Mouse (Mus musculus) gastrocnemius, postnatal 10 days (tissue): ENCODE data around the gene Cdk17. TPM values are rescaled to one million over a fixed set of nuclear protein-coding genes. Genes with fewer than 3 reads are reported as not detected.

Experiments
- DNase-seq: peaks from one replicate; pipeline ENCODE4 v3.0.0; 2021; ENCODE audit warnings: mixed read lengths
- total RNA-seq, 2 experiments: library from RNA; stranded (reverse); gene quantifications; 2 replicates each; pipeline ENCODE4 v1.2.3; 2021

The Cdk17 gene
- total RNA-seq, 2 experiments from 2014 or later, result 18.6 to 22.6 TPM

DNA sequence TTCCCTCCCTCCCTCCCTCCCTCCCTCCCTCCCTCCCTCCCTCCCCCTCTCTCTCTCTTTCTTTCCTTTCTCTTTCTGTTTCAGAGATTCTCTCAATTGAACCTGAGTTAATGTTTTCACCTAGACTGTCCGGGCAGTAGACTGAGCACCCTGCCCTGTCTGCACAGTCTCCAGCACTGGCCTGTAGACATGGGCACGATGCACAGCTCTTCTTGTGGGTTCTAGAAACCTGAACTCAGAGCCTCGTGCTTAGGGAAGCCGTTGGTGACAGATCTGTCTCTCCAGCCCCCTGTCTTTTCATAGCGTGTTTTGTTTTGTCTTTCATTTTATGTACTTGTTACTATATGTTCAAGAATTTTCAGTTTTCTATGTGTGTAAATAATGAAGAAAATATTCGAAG is 6.6 kb downstream of the Cdk17 start:
- DNase-seq, result no peak

DNA sequence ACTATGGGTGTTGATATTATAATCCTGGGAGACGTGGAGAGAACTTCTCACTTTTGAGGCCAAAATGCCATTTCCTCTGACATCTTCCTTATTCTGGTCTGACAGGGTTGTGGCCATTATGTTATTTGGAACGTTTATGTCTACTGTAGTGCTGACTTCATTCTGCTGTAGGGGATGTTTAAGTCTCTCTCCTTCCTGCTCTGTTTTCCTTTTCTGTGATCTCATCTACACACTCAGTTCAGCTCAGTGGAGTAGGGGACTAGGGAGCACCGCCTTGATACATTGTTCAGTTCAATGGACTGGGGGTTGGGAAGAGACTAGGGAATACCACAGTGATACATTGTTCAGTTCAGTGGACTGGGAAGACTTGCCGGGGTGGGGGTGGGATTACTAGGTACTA is 7.4 kb downstream of the Cdk17 start:
- DNase-seq, result no peak

DNA sequence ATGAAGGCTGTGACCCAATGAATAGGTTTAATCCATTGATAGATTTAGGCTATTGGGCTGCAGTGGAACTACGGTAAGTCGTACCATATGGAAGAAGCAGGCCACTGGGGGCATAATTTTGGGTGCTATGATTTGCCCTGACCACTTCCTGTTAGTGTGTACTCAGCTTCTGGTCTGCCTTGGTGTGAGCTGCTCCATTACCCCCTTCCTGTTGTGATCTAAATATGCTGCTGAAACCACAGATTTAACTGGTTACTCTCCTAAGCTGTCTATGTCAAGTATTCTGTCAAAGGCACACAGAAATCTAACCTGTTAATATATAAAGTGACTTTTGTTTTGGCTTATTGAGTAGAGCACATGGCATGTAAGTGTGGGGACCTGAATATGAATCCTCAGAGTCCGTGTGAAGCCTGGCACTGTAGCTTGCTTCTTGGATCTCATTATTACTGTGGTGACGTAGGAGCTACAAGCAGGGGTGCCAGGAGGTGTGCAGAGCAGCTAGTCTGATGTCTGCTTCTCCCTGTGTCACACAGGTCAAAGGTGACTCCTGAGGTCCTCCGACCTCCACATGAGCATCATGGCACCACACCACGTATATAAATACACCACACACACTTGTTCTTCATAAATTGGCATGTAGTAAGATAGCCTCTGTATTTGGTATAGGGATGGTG is 10.6 kb downstream of the Cdk17 start:
- DNase-seq, result no peak

DNA sequence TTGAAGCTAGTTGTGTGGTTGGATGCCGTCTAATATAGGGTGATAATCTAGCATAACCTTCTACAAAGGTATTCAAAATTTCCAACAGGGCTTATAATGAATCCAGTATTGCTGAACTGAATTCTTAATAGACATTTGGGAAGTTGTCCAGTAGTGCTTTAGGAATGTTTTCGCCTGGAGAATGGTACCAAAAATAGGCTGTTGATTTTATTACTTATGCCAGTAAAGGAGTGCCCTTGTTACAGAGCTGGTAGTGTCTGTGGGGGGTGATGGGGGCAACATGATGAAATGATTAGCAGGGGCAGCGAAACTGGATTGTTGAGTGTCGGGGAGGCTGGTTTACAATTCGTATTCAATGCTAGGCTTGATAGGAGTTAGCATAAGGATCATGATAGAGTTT is 16.8 kb downstream of the Cdk17 start:
- DNase-seq, result no peak

DNA sequence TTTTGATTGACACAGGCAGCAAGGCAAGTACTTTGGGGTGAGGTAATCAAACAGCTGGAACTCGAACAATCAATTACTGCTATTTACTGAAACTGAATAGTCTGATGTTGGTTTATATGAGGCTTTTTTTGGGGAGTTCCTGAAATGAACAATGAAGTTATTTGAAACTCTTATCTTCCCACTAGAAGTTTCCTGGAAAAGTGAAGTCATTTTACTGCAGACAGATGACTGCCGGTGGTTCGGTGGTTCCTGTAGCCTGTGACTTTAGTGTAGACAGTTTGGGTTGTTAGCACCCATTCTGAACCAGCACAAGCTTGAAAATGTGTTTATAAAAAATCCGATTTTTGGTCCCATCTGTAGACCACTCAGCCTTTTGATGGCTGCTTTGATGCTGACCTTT is 17.2 kb downstream of the Cdk17 start:
- DNase-seq, result no peak

DNA sequence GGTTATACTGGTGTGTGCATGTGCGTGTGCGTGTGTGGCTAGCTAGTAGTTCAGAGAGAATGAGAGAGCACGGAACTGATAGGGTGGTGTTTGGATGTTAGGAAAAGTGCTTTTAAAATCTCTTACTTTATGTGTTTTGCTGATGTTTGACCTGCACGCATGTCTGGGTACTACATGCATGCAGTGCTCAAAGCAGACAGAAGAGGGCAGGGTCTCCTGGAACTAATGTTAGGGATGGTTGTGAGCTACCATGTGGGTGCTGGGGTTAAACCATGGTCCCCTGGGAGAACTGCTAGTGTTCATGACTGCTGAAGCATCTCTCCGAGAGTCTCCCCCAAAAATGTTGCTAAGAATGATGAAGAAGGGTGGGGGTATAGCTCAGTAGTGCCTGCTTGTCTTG is 18.0 kb downstream of the Cdk17 start:
- no peak for DNase-seq

DNA sequence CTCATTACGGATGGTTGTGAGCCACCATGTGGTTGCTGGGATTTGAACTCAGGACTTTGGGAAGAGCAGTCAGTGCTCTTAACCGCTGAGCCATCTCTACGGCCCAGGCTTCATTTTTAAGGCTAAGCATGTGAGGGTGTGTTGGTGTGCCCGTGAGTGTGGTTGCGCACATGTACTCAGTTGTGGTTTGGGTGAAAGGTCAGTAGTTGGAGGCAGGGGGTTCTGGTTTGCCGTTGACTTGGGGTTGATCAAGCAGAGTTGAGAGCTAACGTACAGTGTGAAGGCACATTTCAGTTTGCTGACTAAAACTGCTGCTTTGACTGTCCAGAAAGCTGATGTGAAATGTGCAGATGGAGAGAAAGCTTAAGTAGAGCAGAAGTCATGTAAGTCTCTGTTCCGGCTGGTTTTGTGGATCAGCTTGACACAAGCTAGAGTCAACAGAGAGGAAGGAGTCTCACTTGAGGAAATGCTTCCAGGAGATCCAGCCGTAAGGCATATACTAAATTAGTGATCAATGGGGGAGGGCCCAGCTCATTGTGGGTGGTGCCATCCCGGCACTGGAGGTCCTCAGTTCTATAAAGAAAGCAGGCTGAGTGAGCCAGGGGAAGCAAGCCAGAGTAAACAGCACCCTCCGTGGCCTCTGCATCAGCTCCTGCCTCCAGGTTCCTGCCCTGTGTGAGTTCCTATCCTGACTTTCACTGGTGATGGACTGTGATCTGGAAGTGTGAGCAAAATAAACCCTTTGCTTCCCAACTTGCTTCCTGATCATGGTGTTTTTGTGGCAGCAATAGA is 19.2 kb downstream of the Cdk17 start:
- no peak for DNase-seq

DNA sequence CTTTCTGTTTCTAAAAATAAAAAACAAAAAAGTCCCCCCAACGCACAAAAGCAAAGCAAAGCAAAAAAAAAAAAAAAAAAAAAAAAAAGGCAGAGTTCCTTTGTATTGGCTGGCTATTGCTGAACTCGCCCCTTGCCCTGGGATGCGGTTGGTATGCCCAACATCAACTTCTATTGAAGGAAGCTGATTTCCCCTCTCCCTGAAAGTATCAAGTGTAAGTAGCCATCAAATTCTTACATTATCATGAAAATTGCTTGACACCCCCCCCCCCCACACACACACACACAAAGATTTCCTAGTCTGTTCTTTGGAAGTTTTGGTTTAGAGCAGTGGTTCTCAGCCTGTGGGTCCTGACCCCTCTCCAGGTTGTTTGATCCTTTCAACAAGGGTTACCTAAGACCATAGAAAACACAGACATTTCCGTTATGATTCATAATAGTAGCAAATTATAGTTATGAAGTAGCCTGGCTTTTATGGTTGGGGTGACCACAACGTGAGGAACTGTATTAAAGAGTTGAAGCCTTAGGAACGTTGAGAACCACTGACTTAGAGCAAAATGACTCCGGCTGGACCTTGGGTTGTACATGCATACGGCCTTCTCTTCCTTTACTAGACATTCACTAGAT is 23.8 kb downstream of the Cdk17 start:
- no peak for DNase-seq

DNA sequence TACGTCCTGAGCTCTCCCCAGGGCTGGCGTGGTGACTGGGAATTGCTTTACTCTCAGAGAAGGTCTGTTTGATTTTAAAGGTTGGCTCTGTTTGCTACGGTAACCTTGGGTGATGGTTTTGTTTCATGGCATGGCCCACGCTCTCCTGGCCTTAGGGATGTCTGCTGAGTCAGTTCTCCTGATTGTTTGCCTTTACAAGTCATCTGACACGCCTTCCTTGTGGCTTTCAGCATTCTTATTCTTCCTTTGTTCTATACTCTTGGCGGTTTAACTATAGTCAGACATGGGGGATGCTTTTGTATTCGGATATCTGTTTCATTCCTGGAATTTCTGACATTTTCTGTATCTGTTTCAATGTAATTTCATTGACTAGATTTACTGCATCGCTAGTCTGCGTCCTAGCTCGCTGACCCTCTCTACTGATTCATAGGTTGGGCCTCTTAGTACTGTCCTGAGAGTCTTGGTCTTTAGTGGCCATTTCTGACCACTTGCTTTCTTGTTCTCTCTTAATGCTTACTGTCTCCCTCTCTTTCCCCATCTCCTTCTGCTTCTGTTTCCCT is 27.8 kb downstream of the Cdk17 start:
- no peak for DNase-seq

DNA sequence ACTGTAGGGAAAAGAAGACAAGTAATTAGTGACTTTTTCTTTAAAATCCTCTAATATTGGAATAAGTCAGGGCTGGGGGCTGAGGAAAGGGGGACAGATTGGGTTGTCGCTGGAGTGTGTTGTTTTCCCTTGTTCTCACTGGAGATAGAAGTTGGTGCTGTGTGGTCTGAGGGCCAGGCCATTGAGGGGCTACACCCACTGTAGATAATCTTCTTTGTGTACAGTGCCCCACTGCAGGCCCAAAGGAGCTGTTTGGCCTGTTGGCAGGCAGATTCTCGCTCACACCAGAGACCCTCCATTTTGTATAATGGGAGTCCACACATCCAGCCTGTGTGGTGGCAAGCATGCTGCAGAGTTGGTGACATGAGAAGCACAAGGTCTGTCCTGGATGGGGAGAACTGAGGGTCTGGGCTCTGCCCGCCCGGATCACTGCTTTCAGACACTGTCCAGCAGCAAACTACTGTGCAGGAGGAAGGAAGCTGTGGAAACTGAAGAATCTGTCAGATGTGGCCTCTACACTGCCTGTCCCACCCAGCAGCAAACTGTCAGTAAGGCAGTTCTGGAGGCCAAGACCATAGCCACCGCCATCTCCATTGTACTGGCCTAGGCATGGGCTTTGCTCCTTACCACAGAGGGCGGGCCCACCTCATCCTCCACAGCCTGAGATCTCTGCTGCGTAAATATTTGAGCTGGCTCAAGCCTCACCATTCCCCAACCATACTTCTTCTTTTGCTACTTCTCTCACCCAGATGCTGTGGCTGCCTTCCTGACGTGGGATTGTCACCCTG is 30.0 kb downstream of the Cdk17 start:
- no peak for DNase-seq

DNA sequence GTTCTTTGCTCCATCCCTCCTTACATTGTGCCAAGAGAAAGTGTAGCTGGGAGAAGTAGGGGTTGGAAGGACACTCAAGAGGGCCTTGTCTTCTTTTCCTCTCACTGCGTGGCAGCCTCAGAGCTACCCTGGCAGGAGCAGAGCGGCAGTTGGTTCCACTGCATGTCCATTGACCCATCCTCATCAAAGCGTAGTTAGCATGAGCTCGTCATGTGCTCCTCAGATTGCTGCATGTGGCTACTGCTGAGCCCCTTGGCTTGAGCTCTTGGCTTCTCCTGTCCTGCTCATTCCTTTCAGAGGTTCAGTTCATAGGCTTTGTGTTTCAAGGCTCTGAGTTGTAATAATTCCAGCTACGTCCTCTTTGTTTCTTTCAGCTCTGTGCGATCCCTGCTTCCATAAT is 36.4 kb downstream of the Cdk17 start:
- no peak for DNase-seq

DNA sequence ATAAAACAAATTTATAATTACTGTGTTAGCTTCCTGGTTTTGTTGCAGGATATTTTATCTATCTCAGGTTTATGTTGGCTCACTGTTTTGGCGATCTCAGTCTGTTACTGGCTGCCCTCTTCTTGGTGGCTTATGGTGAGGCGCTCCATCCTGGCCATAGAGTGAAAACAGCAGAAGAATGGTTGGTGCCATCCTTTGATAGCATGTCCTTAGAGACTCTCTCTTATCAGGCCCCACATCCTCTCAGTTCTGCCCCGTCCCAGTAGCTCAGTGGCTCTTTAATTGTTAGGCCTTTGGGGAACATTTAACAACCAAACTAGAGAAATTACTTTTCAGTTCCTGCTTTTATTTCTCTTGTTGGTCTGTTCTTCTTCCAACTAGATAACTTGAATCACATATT is 38.3 kb downstream of the Cdk17 start:
- no peak for DNase-seq

DNA sequence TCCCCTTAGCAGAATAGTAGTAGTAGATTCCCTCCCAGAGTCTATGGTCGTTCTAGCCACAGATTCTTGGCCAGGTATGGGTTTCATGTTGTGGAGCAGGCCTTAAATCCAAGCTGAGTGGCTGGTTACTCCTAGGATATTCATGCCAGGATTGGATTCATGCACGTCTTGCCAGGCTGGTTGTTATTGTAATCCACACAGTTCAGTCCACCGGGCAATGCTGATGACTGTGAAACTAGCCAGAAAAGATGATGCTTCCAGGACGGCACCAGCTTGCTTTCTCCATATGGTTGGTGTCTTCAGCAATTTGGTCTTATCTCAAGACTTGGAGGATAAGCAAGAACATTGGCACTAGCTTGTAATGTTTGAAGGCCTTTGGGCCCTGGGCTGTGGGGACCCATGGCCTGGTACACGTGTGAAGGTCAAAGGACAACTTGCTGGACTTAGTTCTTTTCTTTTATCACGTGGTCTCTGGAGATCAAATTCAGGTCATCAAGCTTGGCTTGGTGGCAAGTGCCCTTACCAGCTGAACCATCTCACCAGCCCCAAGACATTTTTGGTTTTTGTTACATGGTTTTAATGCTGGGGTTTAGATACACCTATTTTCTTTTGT is 41.3 kb downstream of the Cdk17 start:
- no peak for DNase-seq

DNA sequence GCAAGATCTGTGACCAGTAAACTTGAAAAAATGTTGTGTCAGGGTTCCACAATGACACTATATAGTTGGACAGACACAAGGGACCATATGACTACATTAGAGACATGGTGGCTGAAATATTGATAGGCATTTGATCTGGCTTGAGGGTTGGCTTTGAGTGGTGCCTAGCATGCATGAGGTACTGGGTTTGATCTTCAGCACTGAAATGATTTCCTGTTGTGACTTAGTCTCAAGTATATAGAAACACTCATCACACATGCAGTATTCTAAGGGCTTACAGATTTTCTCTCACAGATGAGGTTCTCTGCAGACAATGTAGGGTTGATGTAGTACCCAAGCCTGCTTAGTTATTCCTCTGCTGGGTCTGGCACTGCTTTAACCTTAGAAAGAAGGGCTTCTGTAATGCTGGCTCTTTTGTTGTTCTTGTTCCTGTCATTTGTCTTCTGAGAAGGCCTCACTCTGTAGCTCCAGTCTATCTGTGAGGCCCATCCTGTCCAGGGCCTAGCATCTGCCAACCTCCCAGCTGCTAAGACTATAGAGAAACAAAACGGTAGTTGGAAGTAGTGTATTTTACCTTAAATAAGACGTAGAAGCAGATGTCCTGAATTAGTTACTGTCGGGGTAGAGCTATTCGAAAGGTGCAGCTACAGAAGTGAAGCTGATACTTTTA is 44.7 kb downstream of the Cdk17 start:
- DNase-seq, result no peak

DNA sequence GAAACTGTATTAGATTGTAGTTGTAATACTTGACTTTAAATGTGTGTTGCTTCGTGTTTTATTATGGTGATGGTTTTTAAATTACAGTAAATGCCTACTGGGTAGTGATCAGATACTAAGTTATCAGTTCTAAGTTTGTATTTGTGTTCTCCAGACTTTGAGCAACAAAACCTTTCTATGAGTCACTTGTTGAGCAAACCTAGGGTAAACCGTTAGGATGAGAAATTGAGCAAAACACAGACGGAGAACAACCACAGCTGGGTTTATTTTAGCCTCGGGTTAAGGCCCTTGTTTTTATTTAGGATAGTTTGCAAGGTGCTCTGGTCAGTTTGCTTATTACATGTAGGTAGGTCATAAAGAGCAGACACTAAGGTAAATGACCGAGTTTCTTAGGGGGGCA is 46.5 kb downstream of the Cdk17 start:
- no peak for DNase-seq

DNA sequence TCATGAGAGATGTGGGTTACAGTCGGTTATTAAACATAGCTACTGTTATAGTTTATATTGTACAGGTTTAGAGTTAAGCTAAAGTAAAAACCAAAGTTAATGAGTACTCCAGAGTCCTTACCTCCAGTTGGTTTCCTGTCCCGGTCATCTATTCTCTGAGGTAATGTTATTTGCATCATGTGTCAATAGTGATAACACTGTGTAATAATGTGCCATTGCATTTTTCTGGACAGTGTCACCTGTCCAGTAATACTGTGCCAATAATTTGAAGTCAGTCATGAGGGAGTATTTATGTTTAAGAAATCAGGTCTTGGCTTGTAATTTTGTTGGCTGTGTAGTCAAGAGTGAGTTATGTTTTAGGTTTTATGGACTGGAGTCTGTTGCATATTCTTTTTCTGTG is 52.0 kb downstream of the Cdk17 start:
- no peak for DNase-seq

DNA sequence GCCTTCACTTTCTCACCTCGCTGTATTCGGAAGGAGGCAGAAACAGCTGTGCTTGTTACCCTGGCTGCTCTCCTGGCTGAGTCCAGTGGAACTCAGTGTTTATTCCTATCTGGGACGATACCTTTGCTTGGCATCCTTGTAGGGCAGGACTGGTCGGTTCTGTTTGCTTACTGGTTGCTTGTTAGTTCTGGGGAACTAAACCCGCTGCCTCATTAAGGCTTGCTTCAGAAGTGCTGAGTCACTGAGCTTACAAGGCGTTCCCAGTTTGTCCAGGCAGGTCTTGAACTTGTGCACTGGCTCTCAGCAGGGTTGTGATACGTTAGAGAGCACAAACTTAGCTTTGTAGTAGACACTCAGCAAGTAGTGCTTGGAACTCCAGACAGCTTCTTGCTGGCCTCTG is 52.7 kb downstream of the Cdk17 start:
- DNase-seq, result no peak

DNA sequence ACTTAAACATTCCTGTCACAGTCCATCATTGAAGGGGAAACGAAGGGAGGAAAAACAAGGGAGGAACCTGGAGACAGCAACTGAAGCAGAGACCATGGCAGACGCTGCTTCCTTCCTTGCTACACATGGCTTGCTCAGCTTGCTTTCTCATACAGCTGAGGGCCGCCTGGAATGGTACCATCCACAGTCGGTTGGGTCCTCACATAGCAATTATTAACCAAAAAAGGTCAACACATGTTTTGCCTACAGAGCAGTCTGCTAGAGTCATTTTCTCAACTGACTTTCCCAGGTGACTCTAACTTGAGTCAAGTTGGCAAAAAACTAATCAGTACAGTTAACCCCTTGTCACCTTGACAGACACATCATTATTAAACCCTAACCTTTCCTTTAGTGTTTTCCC is 53.6 kb downstream of the Cdk17 start:
- DNase-seq, result no peak

DNA sequence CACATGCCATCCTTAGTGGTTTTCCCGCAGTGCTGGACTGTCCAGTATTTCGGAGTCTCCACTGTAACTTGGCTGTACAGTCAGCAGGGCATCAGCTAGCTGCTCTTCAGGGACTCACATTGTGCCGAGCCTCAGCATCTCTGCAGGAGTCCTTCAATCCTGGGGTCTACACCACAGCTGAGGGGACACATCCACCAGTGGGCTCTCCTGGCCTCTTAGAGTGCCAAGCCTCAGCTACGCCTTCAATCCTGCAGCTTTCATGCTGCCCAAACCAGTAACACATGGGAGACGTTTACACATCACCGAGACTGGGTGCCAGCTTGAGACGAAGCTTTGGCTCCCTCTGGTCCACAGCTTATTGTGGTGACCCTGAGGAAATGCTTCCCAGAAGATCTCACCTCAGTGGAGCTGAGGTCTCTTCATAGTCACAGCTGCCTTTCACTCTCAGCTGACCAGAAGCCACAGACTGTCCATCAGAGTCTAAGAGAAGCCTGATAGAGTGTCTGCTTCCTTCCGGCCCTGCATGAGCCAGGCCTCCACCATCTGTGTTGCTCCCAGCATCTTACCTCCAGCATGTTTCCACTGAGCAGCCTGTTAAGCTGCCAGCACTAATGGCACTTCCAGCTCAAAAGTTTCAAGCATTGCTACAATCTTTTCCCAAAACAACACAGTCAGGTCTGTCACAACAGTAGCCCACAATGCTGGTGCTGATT is 54.5 kb downstream of the Cdk17 start:
- no peak for DNase-seq

DNA sequence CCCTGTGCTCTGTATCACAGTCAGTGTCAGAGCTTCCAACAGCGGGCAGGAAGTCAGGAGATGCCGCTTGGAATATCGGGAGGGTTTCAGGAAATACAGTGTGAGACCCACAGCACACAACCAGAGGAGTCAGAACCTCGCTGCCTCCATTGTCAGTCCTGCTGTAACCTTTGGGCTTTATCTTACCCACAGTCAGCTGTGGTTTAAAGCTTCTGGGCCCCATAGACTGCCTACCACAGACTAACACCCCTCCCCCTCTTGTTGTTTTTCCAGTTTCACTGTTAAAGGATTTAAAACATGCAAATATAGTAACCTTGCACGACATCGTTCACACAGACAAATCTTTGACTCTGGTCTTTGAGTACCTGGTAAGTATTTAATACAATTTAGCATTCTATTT is 65.1 kb downstream of the Cdk17 start:
- no peak for DNase-seq

DNA sequence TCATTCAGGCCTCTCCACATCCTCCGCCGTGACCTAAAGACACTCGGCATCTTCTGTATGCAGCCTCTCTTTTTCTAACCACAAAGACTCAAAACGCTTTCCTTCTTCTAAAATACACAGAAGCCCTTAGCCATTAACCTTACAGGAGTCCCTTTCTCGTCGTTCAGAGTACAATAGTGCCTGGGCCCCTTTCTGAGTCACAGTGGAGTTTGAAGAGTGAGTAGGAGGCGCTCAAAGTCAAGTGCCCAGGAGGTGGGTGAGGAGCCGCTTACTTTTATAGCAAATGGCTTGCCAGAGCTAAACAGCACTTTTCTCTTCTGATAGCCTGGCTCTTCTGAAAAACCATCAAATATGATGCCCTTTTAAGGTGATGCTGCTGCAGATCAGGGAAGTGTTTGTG is 67.2 kb downstream of the Cdk17 start:
- no peak for DNase-seq
